Mouse (Mus musculus) mouse embryonic stem cell (cell line): ENCODE measurements around the gene S100a6.

Experiments
- in situ Hi-C, 2 experiments: fragments of 300-500 bp; cut with MboI; formaldehyde crosslinking; loops; 1 replicate in 1 of 2; 3 replicates in 1 of 2; pipeline ENCODE4 v1.14.3; 2019 to 2020; ENCODE audit warnings: low sequenced_read_pairs in 2 of 2, low pct_unique_long_range_greater_than_20kb in 1 of 2, mixed read lengths in 1 of 2; ENCODE audit not compliant: unreplicated experiment in 1 of 2

The S100a6 gene

GRCm38 (mm10) chr3:90597736-90598135 is 14.9 kb upstream of the S100a6 start:
- in situ Hi-C loops, result no loop called here

GRCm38 (mm10) chr3:90598212-90598611 is 14.5 kb upstream of the S100a6 start:
- in situ Hi-C loops, result no loop called here

DNA sequence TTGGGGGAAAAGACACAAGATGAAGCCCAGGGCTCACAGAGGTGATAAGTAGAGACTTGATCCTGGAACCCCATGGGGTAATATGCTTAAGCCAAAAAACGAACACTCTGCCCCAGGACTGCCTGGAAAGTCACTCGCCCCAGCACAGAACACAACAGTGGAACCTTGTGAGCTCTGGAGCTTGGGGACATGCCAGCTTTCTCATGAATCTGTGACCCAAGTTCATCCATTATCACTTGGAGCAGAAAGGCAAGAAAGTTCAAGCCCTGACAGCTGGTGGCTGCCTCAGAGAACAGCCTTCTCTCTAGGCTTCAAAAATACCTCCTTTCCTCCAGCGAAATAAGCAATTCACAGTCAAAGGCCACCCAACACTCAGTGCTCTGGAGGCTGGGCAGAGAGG is 13.3 kb upstream of the S100a6 start:
- in situ Hi-C loops, result no loop called here

DNA sequence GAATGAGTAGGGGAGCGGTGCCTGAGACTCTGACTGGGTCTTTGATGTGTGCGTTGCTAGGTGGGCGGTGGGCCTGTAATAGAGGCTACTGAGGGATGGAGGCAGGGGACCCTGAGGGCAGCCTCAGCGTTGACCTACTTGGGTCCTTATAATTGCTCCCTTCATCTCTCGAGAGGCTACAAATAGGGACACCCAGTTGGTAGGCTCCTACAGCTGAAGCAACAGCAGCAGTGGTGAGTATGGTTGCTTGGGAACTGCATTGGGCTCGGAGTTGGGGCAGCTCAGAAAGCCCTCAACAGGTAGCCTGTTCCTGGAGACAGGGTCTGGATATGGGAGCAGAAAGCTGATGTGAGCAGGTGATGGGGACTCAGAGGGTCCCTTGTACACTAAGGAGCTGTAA is 12.6 kb upstream of the S100a6 start:
- in situ Hi-C loops, result no loop called here

DNA sequence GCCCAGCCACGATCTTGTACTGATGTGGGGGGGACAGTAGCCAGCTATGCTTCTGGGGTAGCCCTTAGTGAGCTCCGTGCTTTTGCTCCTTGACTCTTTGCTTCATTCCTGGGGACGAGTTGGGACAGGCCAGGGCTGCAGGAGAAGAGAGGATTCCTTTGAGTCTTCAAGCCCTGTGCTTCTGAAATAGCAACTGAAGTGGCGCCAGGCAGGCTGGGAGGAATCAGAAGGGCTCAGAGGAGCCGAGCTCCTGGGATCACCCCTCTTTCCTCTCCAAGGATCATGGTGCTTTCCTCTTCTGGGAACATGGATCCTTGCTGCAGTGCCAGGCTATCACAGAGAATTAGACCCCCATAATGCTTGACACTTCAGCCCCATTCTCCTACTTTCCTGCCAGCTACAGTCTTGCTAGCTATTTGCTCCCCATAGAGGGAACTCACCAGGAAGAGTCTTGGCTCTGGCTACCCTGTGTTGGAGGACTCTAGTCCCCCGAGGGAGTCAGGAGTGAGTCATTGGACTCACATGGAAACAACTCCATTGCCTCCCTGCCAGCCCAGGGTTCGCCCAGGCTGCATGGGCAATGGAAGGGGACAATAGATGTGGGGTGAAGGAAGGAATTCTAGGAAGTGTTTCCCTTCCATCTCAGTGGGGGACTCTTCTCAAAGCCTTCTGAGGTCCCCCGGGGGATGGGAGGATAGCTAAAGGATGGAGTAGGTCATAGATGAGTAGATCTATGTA is 12.1 kb upstream of the S100a6 start:
- in situ Hi-C loops, result no loop called here

- in situ Hi-C loops, result no loop called here
Measured at GRCm38 (mm10) chr3:90601486-90602110, 11.1 kb upstream of the S100a6 start, which contains the start of gene Gm42674. Gene Gm42674 (plus strand): TSS chr3:90601904.

- in situ Hi-C loops, result no loop called here
Measured at GRCm38 (mm10) chr3:90603623-90604022, 9.1 kb upstream of the S100a6 start, which contains the start of gene S100a4. Gene S100a4 (plus strand): TSS chr3:90603771.

DNA sequence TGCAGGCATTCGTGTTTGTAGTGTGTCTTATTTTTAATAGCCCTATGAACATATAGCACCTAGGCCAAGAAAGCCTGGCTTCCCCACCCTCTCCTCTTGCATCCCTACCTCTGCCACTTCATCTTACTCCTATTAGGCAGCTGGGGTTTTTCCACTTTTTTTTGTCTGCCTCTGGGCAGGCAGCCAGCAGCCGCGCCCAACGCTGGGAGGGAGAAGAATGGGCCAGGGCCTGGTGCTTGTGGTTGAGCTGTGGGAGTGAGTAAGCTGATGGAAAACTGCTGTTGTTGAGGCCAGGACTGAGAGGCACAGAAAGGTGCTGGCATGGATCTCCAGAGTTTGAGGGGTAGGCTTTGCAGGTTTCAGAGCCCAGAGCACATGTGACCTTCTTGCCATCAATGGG is 8.3 kb upstream of the S100a6 start:
- in situ Hi-C loops, result no loop called here

DNA sequence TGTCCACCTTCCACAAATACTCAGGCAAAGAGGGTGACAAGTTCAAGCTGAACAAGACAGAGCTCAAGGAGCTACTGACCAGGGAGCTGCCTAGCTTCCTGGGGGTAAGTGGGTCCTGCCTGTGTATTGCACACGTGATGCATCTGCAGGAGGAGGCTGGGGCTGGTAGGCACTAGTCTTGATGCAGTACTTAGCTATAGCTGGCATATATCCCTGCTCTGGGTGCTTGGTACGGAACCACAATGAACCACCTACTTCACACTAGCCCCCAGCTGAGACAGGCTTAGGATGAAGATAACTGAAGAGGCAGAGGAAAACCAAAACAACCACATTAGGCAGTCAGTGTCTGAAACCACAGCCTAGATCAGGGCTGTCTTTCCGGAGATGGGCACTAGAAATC is 7.6 kb upstream of the S100a6 start:
- in situ Hi-C loops, result no loop called here

DNA sequence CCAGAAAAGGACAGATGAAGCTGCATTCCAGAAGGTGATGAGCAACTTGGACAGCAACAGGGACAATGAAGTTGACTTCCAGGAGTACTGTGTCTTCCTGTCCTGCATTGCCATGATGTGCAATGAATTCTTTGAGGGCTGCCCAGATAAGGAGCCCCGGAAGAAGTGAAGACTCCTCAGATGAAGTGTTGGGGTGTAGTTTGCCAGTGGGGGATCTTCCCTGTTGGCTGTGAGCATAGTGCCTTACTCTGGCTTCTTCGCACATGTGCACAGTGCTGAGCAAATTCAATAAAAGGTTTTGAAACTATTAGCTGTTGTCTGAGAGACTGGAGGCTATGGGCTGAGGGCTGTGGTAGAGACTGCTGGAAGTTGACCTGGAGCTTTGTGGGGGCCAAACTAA is 6.9 kb upstream of the S100a6 start:
- in situ Hi-C loops, result no loop called here

DNA sequence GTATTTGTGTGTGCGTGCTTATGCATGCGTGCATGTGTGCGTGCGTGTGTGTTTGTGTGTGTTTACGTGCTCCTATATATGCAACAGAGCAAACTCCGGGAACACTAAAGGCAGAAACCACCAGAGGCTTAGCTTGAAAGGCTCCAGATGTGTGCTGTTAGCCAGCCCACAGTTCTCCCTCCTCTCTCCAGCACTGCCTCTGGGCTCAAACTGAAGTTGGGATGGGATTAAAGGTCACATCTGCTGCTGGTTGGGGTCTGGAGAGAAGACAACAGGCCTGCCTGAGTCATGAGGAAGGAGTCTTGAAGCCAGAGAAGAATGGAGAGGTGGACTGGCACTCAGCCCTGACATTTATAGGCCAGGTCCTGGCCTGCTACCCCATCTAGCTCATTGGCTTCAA is 6.5 kb upstream of the S100a6 start:
- in situ Hi-C loops, result no loop called here

- in situ Hi-C loops, result no loop called here
Measured at GRCm38 (mm10) chr3:90607361-90607760, 5.3 kb upstream of the S100a6 start.

DNA sequence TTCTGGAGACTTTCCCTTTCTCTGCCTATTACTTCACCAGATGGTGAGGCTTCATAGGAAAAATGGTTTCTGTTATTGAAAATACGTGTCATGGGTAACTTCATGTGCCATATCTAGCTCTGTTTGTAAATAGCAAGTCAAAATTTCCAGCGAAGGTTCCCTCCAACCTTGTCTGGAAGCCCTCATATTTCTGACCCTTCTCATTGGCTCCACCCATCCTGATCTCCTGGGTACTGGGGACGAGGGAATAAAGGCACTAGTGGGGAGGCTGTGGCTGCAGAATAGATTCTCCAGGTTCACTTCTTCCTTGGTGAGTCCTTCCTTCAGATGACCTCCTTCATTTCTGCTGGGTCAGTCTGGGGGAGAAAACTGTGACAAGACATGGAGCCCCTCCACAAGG is 4.5 kb upstream of the S100a6 start, which contains the start of gene S100a5:
TSS of gene S100a5 (plus strand) at position 301 of the 400 bp plus-strand sequence.
- in situ Hi-C loops, result no loop called here

GRCm38 (mm10) chr3:90609102-90609501 is 3.6 kb upstream of the S100a6 start:
- in situ Hi-C loops, result no loop called here

- in situ Hi-C loops, result no loop called here
Measured at GRCm38 (mm10) chr3:90611494-90611893, 1.2 kb upstream of the S100a6 start.

GRCm38 (mm10) chr3:90612061-90612460 is 621 bp upstream of the S100a6 start:
- in situ Hi-C loops, result no loop called here

DNA sequence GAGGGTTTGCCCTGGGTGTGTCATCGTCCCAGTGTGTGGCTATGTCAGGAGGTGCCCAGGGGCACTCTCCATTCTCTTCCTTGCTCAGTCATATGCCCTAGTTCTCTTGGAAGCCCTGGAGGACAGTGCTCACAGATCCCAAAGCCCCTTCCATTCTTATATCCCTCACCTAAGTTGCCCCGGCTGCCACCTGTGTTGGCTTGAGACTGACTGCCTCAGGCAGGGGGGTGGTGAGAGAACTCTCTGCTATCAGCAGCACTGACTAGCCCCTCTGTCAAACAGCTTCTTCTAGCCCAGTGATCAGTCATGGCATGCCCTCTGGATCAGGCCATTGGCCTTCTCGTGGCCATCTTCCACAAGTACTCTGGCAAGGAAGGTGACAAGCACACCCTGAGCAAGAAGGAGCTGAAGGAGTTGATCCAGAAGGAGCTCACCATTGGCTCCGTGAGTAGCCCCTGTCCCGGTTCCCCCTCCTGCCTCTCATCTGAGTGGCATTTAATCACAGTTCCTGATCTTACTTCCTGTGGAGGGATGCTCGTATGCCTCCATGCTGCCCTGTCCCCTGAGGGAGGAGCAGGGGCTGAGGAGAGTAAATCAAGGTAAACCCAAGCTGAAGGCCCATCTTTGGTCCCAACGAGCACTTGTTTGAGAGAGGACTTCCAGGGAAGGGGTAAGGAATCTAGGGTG is 922 bp downstream of the S100a6 start:
- in situ Hi-C loops, result no loop called here

DNA sequence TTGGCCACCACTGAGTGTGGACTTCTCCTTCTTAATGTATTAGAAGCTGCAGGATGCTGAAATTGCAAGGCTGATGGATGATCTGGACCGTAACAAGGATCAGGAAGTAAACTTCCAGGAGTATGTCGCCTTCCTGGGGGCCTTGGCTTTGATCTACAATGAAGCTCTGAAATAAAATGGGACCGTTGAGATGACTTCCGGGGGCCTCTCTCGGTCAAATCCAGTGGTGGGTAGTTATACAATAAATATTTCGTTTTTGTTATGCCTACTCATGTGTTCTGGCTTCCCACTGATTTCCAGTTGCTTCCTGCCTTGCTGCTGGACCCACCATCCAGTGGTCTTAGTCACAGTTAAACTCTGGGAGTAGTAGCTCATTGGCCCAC is 1.5 kb downstream of the S100a6 start:
- in situ Hi-C loops, result no loop called here

DNA sequence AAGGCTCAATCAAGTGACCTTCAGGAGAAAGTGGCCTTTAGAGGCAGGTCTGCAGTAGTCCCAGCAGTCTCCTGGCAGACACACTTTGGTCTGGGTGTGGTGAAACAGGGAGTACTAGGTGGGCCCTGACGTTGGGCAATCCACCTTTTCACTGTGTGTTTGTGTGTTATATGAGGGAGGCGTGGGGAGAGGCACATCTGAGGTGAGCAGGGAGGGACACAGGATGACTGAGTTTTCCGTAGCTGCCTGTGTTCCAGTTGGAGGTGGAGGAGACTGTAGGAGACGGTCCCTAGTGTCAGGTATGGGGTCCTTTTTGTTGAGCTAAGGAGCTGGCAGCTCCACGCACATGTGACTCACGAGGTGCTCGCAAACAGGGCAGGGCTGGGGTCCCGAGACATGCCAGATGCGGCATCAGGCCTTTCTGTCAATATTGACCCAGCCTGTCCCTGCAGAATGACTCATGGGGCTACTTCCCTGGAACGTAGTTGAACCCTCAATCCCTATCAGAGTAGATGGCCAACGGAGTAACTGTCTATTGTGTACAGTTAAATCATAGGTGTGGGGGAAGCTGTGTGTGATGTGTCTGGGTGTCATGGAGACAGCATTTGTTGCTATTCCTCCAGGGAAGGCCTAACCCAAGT is 2.0 kb downstream of the S100a6 start:
- in situ Hi-C loops, result loop anchor here in 1 of 2 experiments (5.0 kb wide), 1 partner anchor 32 kb away; no protein-coding TSS in a partner anchor
